Mouse (Mus musculus): ENCODE measurements at regions not wholly inside any gene's neighbourhood (a gene's known extent, or its start where the extent isn't known, plus 50 kb on each side); places are given as distances from the start of the nearest gene placed in this dataset.
"Not testable (repeated sequence)": the region's sequence is repeated elsewhere in the genome, so short reads cannot be mapped to it uniquely, and the experiment has no call there.

- no peak for DNase-seq
Measured at GRCm38 (mm10) chr16:86894982-86895381, 459.0 kb upstream of the N6amt1 start.

GRCm38 (mm10) chr16:86894333-86894732 is 459.7 kb upstream of the N6amt1 start:
- DNase-seq: no peak

GRCm38 (mm10) chr16:86888421-86888820 is 465.6 kb upstream of the N6amt1 start:
- DNase-seq: no peak

GRCm38 (mm10) chr16:86887605-86888004 is 466.4 kb upstream of the N6amt1 start:
- DNase-seq: no peak

GRCm38 (mm10) chr16:86883862-86884261 is 470.1 kb upstream of the N6amt1 start:
- DNase-seq: no peak

- peak; percentile 9 for DNase-seq
Measured at GRCm38 (mm10) chr16:86882529-86882928, 471.5 kb upstream of the N6amt1 start.

- no peak for DNase-seq
Measured at GRCm38 (mm10) chr16:86881583-86881982, 472.4 kb upstream of the N6amt1 start.

GRCm38 (mm10) chr16:86860828-86861227 is 493.2 kb upstream of the N6amt1 start:
- no peak for DNase-seq

- no peak for DNase-seq
Measured at GRCm38 (mm10) chr16:86855891-86856290, 498.1 kb upstream of the N6amt1 start.

- no peak for DNase-seq
Measured at GRCm38 (mm10) chr16:86855312-86855711, 498.7 kb upstream of the N6amt1 start.

GRCm38 (mm10) chr16:86853398-86853797 is 500.6 kb upstream of the N6amt1 start:
- DNase-seq: no peak

GRCm38 (mm10) chr16:86838457-86839337 is 515.3 kb upstream of the N6amt1 start:
- DNase-seq: peak; percentile 12

GRCm38 (mm10) chr16:86827645-86828044 is 526.3 kb upstream of the N6amt1 start:
- DNase-seq: no peak

- no peak for DNase-seq
Measured at GRCm38 (mm10) chr16:86826641-86827040, 527.3 kb upstream of the N6amt1 start.

- no peak for DNase-seq
Measured at GRCm38 (mm10) chr16:86823496-86823895, 530.5 kb upstream of the N6amt1 start.

- DNase-seq: no peak
Measured at GRCm38 (mm10) chr16:86821586-86821985, 532.4 kb upstream of the N6amt1 start.

GRCm38 (mm10) chr16:86818639-86819038 is 535.3 kb upstream of the N6amt1 start:
- not testable (repeated sequence) for DNase-seq

- no peak for DNase-seq
Measured at GRCm38 (mm10) chr16:86816763-86817593, 537.0 kb upstream of the N6amt1 start.

- no peak for DNase-seq
Measured at GRCm38 (mm10) chr16:86816006-86816405, 538.0 kb upstream of the N6amt1 start.

- DNase-seq: no peak
Measured at GRCm38 (mm10) chr16:86812692-86813091, 541.3 kb upstream of the N6amt1 start.

- DNase-seq: no peak
Measured at GRCm38 (mm10) chr16:86808644-86809324, 545.2 kb upstream of the N6amt1 start.

- no peak for DNase-seq
Measured at GRCm38 (mm10) chr16:86806374-86806773, 547.6 kb upstream of the N6amt1 start.

GRCm38 (mm10) chr16:86776086-86776485 is 577.9 kb upstream of the N6amt1 start:
- no peak for DNase-seq
